Mouse (Mus musculus) lung, adult 2 months (tissue): ENCODE data around the gene Pprc1.

ENCODE experiments used
- CTCF ChIP-seq: fragments of 200-500 bp; IDR thresholded peaks from 2 replicates; pipeline ENCODE4 v1.5.1; 2011; ENCODE audit warnings: mild to moderate bottlenecking, low read length, control low read depth; ENCODE audit not compliant: insufficient read depth
- POLR2A ChIP-seq: fragments of 200-500 bp; IDR thresholded peaks from 2 replicates; pipeline ENCODE4 v1.6.1; 2011; ENCODE audit warnings: low read depth, mild to moderate bottlenecking, control low read depth, low read length, borderline replicate concordance; ENCODE audit errors: extremely low read depth

DNA sequence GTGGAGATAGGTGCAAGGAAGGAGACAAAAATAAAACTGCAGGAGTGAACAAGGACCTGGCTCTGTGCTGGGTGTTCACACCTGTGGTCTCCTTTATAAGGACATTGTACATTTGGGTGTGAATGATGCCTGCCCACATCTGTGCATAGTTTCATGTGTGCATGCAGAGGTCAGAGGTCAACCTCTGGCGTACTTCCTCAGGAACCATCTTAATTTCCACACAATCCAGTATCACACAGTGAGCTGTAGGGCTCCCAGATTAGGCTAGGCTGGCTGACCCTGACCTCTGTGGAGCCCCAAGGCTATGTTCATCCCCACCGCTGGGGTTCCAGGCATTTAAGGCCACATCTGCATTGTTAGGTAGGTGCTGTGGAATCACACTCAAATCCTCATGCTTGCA is 2.7 kb downstream of the Pprc1 start:
- TF ChIP-seq POLR2A (no peak), CTCF (no peak)
